Mouse (Mus musculus): ENCODE measurements around the gene Grk5. TPM values are rescaled to one million over a fixed set of nuclear protein-coding genes. Genes with fewer than 3 reads are reported as not detected.
A peak's percentile ranks its signal among the peaks of the same experiment; 100 is the strongest.

Grk5 gene
- total RNA-seq, 2 experiments from 2014 or later: 10.9 to 15.4 TPM

- no peak for DNase-seq (ENCODE audit: extremely low spot score in 1 of 2, low spot score in 2 of 2)
- intact Hi-C loops (cut with DNase I): no loop called here
Measured at GRCm38 (mm10) chr19:61031570-61031969, 142.0 kb downstream of the Grk5 start.

DNA sequence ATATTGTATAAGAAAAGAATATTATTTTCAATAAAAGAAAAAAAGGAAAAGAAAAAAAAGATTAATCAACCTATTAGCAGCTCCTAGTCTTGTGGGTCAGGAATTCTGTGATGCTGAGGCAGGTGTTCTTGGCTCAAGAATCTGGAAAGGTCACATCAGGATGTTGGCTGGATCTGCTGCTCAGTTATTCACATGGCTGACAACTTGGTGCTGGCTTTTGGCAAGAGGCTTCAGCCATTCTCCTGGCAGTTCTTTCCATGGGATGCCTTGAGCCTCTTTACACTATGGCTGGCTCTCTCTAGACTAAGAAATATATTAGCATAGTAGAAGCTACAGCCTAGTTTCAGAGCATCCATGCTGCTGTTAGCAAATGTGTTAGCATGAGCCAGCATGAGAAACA lies 149.6 kb downstream of the Grk5 start:
- intact Hi-C loops (cut with DNase I): no loop called here
- DNase-seq (ENCODE audit: extremely low spot score in 1 of 2, low spot score in 2 of 2): no peak

DNA sequence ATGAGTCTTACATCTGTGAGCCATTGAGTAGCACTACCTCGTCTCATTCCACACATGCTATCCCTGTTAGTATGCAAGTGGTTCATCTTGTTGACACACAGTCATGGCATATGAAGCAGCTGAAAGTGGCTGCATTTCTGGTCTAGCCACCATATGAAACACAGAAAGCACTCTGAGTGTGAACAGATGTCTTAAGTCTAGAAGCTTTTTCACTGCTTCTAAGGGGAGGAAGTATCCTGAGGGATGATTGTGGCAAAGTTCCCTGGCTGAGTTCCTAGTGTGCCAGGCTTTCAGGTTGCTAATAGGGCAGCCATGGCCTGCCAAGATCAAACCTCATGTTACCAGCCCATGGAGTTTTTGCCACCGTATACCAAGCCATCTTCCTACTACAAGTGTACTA lies 159.1 kb downstream of the Grk5 start:
- DNase-seq (ENCODE audit: extremely low spot score in 1 of 2, low spot score in 2 of 2): no peak
- intact Hi-C loops (cut with DNase I): no loop called here

DNA sequence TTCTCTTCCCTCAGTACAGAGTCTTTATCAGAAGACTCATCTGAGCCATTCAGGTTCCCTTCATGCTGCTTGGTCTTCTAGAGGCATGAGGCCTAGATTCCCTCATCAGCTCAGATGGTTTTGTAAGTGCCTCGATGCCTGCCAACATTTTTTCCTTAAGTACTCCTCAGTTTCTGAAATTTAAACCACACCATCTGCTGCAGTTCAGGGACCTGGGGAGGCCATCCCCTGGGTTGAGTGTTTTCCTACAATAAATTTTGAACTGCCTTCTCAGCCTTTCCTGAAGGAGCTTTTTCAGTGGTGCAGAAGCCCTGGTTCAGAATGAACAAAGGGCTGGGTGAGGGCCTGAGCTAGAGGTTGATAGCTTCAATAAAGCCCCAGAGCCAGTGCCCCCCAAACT lies 159.9 kb downstream of the Grk5 start:
- intact Hi-C loops (cut with DNase I): no loop called here
- no peak for DNase-seq (ENCODE audit: extremely low spot score in 1 of 2, low spot score in 2 of 2)

- intact Hi-C loops (cut with DNase I): no loop called here
- no peak for DNase-seq (ENCODE audit: extremely low spot score in 1 of 2, low spot score in 2 of 2)
Measured at GRCm38 (mm10) chr19:61051151-61051550, 161.6 kb downstream of the Grk5 start.

- DNase-seq (ENCODE audit: extremely low spot score in 1 of 2, low spot score in 2 of 2): no peak
- intact Hi-C loops (cut with DNase I): no loop called here
Measured at GRCm38 (mm10) chr19:61052008-61052407, 162.5 kb downstream of the Grk5 start.

GRCm38 (mm10) chr19:61052786-61053185 lies 163.2 kb downstream of the Grk5 start:
- intact Hi-C loops (cut with DNase I): no loop called here

DNA sequence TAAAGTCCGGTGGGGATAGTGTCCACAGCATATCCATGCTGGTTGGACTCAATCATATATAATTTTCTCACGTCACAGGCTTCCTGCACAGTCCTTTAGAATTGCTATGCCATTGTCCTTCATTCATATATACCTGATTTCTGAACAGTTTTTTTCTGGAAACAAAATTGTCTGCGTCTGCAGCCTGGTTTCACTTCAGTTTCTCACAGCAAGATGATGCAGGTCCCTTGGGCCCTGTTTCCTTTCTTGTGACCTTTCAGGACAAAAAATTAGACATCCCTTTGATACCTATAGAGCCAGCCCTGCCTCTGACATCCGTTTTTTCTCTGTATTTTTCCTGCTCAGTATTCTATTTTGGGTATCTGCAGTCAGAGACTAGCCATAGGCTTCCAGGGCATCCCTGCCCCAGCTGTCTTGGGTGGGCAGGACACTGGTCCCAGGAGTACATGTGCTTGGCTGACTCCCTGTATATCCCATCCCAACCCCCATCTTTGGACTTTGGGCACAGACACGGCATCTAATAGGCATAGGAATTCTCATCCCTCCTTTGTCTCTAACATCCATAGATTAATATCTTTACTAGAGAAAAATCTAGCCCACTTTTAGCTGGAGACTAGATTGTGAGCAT lies 167.3 kb downstream of the Grk5 start:
- no peak for DNase-seq (ENCODE audit: extremely low spot score in 1 of 2, low spot score in 2 of 2)

More at GRCm38 (mm10) chr19:61052786-61053185, 163.2 kb downstream of the Grk5 start:
- DNase-seq (ENCODE audit: extremely low spot score in 1 of 2, low spot score in 2 of 2): no peak

GRCm38 (mm10) chr19:61057581-61057980 lies 168.0 kb downstream of the Grk5 start:
- intact Hi-C loops (cut with DNase I): no loop called here
- DNase-seq (ENCODE audit: extremely low spot score in 1 of 2, low spot score in 2 of 2): no peak

More for the DNA sequence above, 167.3 kb downstream of the Grk5 start:
- intact Hi-C loops (cut with DNase I): no loop called here

DNA sequence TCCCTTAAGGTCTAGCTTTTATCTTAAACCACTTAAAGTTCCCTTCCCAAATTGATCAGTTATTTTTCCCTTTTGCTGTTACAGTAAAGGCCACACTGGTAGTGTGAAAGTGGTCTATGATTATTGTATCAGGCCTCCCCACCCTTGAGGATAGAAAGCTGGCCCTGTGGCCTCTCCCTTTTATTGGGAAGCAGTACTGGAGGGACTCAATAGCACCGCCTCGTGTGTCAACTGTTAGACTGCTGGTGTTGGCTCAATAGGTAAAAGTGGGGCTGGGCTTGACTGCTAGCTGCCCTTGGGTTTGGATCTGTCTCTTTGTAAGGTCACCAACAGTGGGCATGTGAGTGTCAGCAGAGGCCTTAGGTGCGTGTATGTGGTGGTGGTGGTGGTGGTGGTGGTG lies 174.8 kb downstream of the Grk5 start:
- intact Hi-C loops (cut with DNase I): no loop called here
- no peak for DNase-seq (ENCODE audit: extremely low spot score in 1 of 2, low spot score in 2 of 2)

DNA sequence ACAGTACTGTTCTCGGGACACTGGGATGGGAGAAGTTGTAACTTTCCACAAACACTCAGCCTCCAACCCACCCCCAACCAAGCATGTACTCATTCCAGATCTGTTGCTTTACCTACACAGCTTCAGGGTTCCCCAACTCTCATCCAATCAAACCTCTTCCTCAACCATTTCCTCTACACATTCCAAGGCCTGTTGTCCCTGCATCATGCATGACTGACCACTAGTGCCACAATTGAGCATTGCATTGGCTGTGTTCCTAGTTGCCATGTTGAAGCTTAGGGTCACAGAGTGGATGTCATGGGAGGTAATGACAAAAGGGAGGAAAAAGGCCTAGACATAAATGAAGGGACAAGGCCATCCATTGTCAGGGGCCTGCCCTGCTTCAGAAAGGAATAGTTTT lies 175.5 kb downstream of the Grk5 start:
- no peak for DNase-seq (ENCODE audit: extremely low spot score in 1 of 2, low spot score in 2 of 2)
- intact Hi-C loops (cut with DNase I): no loop called here

GRCm38 (mm10) chr19:61078622-61079021 lies 189.1 kb downstream of the Grk5 start:
- DNase-seq (ENCODE audit: extremely low spot score in 1 of 2, low spot score in 2 of 2): no peak
- intact Hi-C loops (cut with DNase I): no loop called here

GRCm38 (mm10) chr19:61080251-61080749 lies 190.8 kb downstream of the Grk5 start:
- intact Hi-C loops (cut with DNase I): no loop called here
- no peak for DNase-seq (ENCODE audit: extremely low spot score in 1 of 2, low spot score in 2 of 2)

- intact Hi-C loops (cut with DNase I): no loop called here
- DNase-seq (ENCODE audit: extremely low spot score in 1 of 2, low spot score in 2 of 2): no peak
Measured at GRCm38 (mm10) chr19:61083006-61083405, 193.5 kb downstream of the Grk5 start.

DNA sequence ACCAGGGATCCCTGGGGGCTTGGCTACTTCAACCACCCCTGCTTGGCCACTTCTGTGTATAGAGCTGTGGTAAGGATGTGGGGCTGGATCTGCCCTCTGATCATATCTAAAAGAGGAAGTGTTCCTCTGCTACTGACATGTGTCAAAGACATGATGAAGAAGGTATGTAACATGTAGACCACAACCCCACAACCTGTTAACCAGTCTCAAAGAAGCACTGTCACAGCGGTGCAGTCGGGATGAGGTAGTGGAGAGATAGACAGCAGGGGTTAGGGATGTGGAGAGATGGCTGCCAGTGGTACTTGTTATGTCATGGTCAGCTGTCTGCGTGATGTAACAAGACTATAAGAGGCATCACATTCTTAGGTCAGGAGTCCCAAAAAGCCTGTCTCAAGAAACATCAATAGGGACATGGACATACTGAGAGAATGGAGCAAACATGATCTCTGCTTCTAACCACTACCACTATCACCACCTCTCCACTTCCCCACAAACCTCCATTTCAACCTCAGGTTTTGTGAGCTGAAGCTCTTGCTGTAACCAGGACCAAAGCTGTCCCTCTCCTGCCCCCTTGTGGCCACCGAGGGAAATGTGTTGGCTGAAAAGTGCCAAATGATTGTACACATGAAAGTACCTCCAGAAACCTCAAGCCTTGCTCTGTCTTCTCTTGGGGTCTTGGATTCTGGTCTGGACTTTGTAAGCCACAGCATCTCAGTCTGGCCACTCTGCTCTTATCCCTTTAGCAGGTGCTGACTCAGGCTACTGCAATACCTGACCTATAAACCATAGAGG lies 194.8 kb downstream of the Grk5 start:
- DNase-seq (ENCODE audit: extremely low spot score in 1 of 2, low spot score in 2 of 2): peak; percentile 86 to 90
- intact Hi-C loops (cut with DNase I): loop anchor here (2.0 kb wide), 1 partner anchor 196 kb away; the partner anchor contains the start of gene Grk5

DNA sequence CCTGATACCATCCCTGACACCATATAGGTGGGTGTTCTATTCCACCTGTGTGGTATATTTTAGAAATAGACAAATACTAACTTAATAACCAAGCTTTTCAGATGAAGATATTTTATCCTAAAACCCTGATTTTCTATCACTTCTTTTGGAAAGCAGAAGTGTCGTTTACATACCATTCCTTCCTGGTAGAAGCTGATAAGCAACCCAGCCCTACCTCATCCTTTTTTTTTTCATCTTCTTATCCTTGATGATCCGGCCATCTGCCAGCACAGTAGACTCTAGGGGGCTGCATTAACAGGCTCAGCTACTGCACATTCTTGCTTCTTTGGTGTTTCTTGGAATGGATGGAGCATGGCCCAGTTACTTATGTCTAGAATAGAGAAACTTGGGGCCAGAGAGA lies 195.7 kb downstream of the Grk5 start:
- intact Hi-C loops (cut with DNase I): loop anchor here (2.0 kb wide), 1 partner anchor 196 kb away; the partner anchor contains the start of gene Grk5
- no peak for DNase-seq (ENCODE audit: extremely low spot score in 1 of 2, low spot score in 2 of 2)

DNA sequence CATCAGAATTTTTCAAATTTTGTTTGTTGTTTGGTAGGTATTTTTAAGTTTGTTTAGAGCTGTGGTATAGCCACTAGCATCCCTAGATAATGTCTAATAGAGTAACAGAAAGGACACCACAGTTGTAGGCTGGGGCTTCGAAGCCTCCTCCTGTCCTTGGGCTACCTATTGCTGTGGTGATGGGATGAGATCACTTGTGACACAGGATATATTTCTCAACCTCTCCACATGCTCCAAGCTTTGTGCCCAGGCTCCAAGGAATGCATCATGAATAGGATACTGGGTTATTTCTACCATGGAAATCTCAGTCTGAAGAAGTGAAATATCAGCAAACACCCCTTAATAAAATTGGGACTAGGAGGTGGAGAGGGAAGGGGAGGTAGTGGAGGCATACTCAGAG lies 198.2 kb downstream of the Grk5 start:
- DNase-seq (ENCODE audit: extremely low spot score in 1 of 2, low spot score in 2 of 2): no peak
- intact Hi-C loops (cut with DNase I): no loop called here

- no peak for DNase-seq (ENCODE audit: extremely low spot score in 1 of 2, low spot score in 2 of 2)
- intact Hi-C loops (cut with DNase I): no loop called here
Measured at GRCm38 (mm10) chr19:61089001-61089400, 199.5 kb downstream of the Grk5 start.

- DNase-seq (ENCODE audit: extremely low spot score in 1 of 2, low spot score in 2 of 2): no peak
- intact Hi-C loops (cut with DNase I): no loop called here
Measured at GRCm38 (mm10) chr19:61090541-61090940, 201.0 kb downstream of the Grk5 start.

DNA sequence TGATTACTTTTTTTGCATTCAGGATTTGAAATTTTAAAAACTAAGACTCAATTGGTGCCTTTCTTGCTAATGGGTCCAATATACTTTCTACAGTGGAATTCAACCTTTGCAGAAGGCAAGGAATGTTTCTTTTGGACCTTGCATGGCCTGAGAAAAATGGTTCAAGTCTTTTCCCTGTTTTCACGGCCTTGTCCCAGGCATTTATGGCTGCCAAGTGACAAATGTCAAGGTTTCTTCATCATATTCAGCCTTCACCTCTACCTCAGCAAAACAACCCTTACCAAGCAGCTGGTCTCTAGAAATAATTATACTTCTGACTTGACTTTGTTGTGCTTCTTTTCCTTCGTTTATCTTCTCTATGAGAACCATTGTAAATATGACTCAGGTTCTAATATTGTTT lies 207.2 kb downstream of the Grk5 start:
- intact Hi-C loops (cut with DNase I): no loop called here
- no peak for DNase-seq (ENCODE audit: extremely low spot score in 1 of 2, low spot score in 2 of 2)

Data from left cerebral cortex, postnatal 10 days (tissue).